Mouse (Mus musculus) liver, embryonic 14.5 days (tissue): Measurements from ENCODE around the gene Cdca4.

ENCODE experiments used
- CTCF ChIP-seq: IDR thresholded peaks from 2 replicates; pipeline ENCODE4 v1.5.1; 2016; ENCODE audit warnings: antibody characterized with exemption, low read depth, control low read depth
- EP300 ChIP-seq: IDR thresholded peaks from 2 replicates; pipeline ENCODE4 v1.6.1; 2016; ENCODE audit warnings: antibody characterized with exemption, low read depth

- TF ChIP-seq CTCF = no peak
- no peak for TF ChIP-seq EP300
Measured at GRCm38 (mm10) chr12:112793601-112794355, 35.4 kb downstream of the Cdca4 start.
